Mouse (Mus musculus) gastrocnemius, postnatal 4 days (tissue): ENCODE results near the gene Nav2. TPM values are rescaled to one million over a fixed set of nuclear protein-coding genes. Genes with fewer than 3 reads are reported as not detected.

Source experiments
- DNase-seq, 2 experiments: peaks; one replicate each; pipeline ENCODE4 v3.0.0; 2021 to 2022; ENCODE audit warnings: low spot score in 2 of 2, mixed read lengths in 2 of 2
- total RNA-seq, 2 experiments: library from RNA; stranded (reverse); gene quantifications; 2 replicates each; pipeline ENCODE4 v1.2.3; 2021

Gene Nav2
- total RNA-seq, 2 experiments from 2014 or later = 79.5 to 86.2 TPM

GRCm38 (mm10) chr7:48930399-48930798 is 21.9 kb downstream of the Nav2 start:
- no peak for DNase-seq

- DNase-seq = no peak
Measured at GRCm38 (mm10) chr7:48932138-48932537, 23.6 kb downstream of the Nav2 start.

DNA sequence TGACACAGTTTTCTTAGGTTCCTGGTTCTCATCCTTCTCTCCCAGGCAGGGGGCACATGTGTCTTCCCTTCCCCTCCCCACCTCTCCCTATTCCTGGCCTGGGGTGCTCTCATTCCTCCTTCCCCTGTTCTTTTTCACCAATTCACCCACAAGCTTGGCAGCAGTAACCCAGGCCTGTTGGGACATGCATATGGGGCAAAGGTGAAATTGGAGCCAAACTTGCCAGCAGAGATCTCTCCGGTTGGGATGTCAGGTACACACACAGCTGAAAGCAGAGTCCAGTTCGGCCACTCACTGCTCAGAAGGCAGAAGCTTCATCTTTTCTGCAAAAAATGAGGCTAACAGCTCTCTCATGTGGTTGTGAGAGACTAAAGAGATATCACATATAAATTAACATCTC is 26.3 kb downstream of the Nav2 start:
- DNase-seq = no peak

- no peak for DNase-seq
Measured at GRCm38 (mm10) chr7:48937562-48937961, 29.0 kb downstream of the Nav2 start.

- no peak for DNase-seq
Measured at GRCm38 (mm10) chr7:48938190-48938589, 29.7 kb downstream of the Nav2 start.

GRCm38 (mm10) chr7:48948381-48949108 is 40.0 kb downstream of the Nav2 start:
- no peak for DNase-seq

DNA sequence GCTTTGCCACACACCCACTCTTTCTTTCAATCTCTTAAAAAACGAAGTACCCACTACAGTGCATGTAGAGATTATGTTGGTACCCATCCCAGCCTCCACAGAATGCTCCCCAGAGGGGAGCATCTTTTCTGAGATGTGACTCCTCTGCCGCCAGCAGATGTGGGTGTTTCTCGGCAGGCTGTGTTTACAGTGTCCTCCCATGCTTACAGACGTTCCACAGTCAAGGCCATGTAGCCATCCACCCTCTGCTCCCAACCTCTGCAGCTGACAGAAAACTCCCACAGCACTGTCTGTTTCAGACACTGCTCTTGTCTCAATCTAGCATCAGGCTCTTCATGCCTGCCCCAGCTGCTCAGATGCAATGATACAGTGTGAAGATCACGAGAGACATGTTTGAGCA is 46.0 kb downstream of the Nav2 start:
- DNase-seq = no peak

- DNase-seq = no peak
Measured at GRCm38 (mm10) chr7:48958528-48959315, 50.2 kb downstream of the Nav2 start.

GRCm38 (mm10) chr7:48959316-48959661 is 50.8 kb downstream of the Nav2 start:
- DNase-seq = no peak

- DNase-seq = peak in 1 of 2 experiments; percentile 18
Measured at GRCm38 (mm10) chr7:48960152-48960551, 51.6 kb downstream of the Nav2 start.

DNA sequence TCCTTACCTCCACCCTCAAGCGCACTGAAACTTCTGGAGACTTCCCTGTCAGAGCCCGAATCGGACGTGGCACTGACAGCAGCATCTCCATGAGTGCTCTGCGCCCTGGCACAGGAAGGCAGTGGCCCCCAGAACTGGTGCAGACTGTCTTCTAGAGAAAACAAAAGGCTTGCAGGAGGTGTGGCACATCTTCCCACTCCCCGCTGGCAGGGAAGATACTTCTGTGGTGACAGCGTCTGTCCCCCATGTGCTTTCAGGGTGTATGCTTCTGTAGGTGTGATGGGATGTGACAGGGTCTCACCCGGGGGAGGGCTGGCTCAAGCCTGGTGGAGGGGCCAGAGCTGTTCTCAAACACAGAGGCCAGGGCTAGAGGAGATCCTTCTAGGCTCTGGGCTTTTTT is 53.0 kb downstream of the Nav2 start:
- DNase-seq = no peak

- no peak for DNase-seq
Measured at GRCm38 (mm10) chr7:48961935-48962334, 53.4 kb downstream of the Nav2 start.

- no peak for DNase-seq
Measured at GRCm38 (mm10) chr7:48963112-48963511, 54.6 kb downstream of the Nav2 start.

DNA sequence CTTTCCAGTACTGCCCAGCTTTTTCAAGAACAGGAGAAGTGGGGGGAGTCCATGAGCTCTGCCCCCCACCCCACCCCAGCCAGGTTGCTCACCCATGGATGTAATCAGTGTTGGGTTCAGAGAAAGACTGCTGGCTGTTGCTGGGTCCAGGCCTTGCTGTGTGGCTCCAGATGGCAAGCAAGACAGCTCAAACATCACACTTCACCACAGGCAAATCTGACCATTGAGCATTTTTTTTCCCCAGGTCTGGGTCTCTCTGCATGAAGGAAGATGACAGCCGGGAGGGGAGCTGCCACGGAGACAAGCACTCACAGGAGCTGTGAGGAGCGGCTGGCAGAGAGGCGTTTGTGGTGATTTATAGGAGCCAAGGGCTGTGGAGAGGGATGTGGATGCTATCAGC is 55.0 kb downstream of the Nav2 start:
- no peak for DNase-seq

DNA sequence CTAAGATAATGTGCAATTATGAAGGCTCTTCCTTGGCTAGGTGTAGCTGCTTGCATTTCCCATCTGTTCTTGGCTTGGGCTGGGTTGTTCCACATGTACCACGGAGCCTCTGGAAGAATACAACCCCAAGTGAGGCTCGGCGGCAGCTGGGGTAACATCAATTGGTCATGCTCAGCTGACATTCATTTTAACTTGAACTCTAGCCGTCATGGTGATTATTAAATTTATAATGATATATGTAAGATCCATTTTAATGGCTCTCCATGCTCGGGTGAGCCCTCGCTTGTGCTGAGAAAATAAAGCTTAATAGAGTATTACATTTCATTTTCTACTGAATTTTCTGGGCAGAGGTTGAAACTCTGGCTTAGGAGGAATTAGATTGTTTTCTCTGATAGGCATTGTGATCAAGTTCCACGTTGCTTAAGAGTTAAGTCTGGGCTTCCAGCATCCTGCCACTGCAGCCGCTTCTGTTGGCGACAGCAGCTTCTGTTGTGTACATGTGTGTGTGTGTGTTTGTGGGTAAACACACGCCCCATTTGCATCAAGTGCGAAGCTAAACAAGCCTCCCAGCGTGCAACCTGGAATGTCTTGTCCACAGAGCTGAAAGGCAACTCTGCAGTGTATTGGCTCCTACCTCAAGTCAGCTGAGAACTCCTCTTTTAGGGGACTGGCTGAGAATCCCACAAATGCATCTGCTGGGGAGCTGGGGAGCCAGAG is 57.4 kb downstream of the Nav2 start:
- DNase-seq = no peak

- no peak for DNase-seq
Measured at GRCm38 (mm10) chr7:48981013-48981412, 72.5 kb downstream of the Nav2 start.

DNA sequence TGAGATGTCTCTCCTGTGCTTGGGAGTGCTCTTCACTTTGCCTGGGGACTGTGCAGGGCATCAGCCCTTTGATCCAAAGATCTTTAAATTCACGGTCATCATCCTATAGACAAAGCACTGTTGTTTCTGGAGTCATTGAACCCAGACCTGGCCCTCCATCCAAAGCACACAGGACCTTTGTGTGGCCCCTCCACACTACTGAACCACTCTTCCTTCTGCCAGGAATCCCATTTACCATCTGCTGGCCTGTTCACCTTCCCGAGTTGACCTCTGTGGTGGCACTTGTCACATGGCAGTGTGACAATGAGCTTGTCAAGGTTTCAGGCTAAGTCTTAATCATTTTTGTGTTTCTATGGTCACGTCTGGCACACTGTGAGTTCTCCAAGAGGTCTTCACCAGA is 73.3 kb downstream of the Nav2 start:
- DNase-seq = no peak

DNA sequence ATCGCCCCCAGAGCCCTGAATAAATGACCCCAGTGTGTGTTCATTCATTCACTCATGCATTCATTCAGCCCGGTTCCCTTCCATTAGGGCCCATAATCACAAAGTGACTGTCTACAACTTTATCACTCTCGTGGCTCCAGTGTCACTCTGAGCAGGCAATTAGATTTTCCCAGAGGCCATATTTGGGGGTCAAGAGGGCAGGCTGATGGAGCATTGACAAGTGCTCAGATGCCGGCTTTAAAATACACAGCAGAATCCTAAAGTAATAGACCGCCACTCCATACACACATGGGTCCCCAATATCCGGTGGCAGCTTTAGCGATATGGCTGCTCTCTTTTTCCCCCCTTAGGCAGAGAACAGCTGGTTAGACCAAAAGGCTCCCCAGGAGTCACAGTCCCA is 74.1 kb downstream of the Nav2 start:
- no peak for DNase-seq

GRCm38 (mm10) chr7:48991911-48992552 is 83.5 kb downstream of the Nav2 start:
- DNase-seq = no peak

DNA sequence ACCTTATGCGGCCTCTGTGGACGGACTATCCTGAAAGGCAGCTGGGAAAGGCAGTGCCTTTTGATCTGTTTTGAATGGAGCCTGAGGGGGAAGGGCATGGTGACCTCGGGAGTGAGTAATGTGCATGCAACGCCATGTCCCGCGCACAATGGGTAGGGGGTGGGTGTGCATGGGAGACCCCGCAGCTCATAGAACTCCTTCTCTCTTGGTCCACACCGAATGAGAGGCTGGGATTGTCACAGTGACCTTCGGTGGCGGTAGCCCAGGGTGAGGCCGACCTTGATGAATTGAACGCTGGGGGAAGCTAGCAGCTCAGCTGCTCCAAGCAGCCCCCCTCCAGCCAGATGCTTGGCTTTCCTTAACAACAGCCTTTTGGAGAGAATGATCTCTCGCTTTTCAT is 86.7 kb downstream of the Nav2 start:
- DNase-seq = no peak

- no peak for DNase-seq
Measured at GRCm38 (mm10) chr7:48995701-48996100, 87.2 kb downstream of the Nav2 start.

DNA sequence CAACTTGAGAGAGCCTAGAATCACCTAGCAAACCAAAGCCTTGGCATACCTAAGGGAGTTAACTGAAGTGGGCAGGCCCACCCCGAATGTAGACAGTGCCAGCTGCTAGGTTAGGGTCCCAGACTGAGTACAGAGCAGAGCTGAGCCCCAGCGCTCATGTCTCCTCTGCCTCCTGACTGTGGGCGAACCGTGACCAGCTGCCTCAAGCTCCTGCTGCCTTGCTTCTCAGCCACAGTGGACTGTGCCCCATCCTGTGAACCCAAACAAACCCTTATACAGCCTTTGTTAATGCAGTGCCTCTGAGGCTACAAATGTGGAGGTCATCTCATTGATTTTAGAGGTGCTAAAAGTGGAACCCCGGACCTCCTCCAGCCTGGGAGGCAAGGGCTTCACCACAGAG is 88.3 kb downstream of the Nav2 start:
- no peak for DNase-seq
